ENCODE assay signal across 12 mouse cellular contexts in the genomic region with DNA sequence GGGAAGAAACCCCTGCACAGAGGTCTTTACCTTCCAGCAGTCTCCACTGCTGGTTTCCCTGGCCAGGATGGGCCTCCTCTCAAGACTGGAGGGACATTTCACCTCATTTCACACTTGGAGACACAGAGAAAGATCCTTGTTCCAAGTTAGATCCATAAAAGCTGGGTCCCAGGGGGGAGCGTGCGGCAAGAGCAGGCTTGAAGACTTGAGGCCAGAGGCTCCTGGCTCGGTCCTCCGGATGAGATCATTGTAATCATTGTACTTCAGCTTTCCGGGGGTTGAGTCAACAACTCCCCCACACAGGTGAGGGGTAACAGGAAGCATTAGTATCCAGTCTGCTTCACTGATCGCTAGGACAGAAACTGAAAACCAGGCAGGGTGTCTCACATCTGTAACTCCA. TPM values are rescaled to one million over a fixed set of nuclear protein-coding genes. Genes with fewer than 3 reads are reported as not detected.
DNase-seq lines count a peak whose midpoint lies in the region; ATAC-seq and TF ChIP-seq lines count a peak whose summit lies in the region.
"Had no signal": no experiment of that assay in that cellular context is flagged by ENCODE, and none has a peak within 500 bp of the region (broad histone marks: within the 10 kb centered on the region; RNA-seq: fewer than 3 reads in every experiment).

No protein-coding gene starts in this region.

- 64% methylated on average over 6 of the region's 6 CpGs for whole genome bisulfite sequencing in embryonic facial prominence, embryonic 14.5 days
- 78% methylated on average over 6 of the region's 6 CpGs for WGBS in embryonic facial prominence, embryonic 10.5 days
- 50% methylated on average over 6 of the region's 6 CpGs for WGBS in intestine, postnatal 0 days
- 55% methylated on average over 6 of the region's 6 CpGs for WGBS in liver, embryonic 12.5 days (ENCODE audit: insufficient replicate concordance)

- H3K4me1 ChIP-seq in embryonic facial prominence, embryonic 14.5 days (ENCODE audit: control insufficient read depth, insufficient read depth, low read length), result peaks cover 10% of the 10 kb centered on the region; the same call in 1 of the 2 replicates
- peaks cover 5% of the 10 kb centered on the region; the same call in 1 of the 2 replicates for H3K4me1 ChIP-seq in embryonic facial prominence, embryonic 10.5 days
- H3K4me1 ChIP-seq in intestine, postnatal 0 days (replicated peaks; ENCODE audit: control insufficient read depth, insufficient read depth, low read length), result no peaks in the 10 kb centered on the region
- peaks cover 6% of the 10 kb centered on the region; the same call in 1 of the 2 replicates for H3K4me1 ChIP-seq in liver, embryonic 12.5 days

- ATAC-seq in embryonic facial prominence, embryonic 14.5 days (ENCODE audit: low read depth), result no peak
- no peak for ATAC-seq in intestine, postnatal 0 days
- ATAC-seq in liver, embryonic 12.5 days, result no peak
- ATAC-seq: midbrain, embryonic 16.5 days had no signal

- H3K4me2 ChIP-seq in embryonic facial prominence, embryonic 14.5 days (ENCODE audit: low read depth, low read length), result no peak overlapping the region
- no peak overlapping the region for H3K4me2 ChIP-seq in intestine, postnatal 0 days (replicated peaks; ENCODE audit: low read depth)
- H3K4me2 ChIP-seq in liver, embryonic 12.5 days, result no peak overlapping the region
- H3K4me2 ChIP-seq: lung, embryonic 15.5 days; stomach, embryonic 15.5 days had no signal

- no peak overlapping the region for H3K4me3 ChIP-seq in embryonic facial prominence, embryonic 14.5 days (ENCODE audit: low read depth, low read length)
- no peak overlapping the region for H3K4me3 ChIP-seq in embryonic facial prominence, embryonic 10.5 days
- H3K4me3 ChIP-seq in intestine, postnatal 0 days (ENCODE audit: low read depth, low read length), result no peak overlapping the region
- no peak overlapping the region for H3K4me3 ChIP-seq in liver, embryonic 12.5 days
- H3K4me3 ChIP-seq: lung, embryonic 15.5 days; stomach, embryonic 15.5 days had no signal

- H3K9me3 ChIP-seq in embryonic facial prominence, embryonic 14.5 days (ENCODE audit: control insufficient read depth, low read length), result no peaks in the 10 kb centered on the region
- H3K9me3 ChIP-seq in embryonic facial prominence, embryonic 10.5 days, result no peaks in the 10 kb centered on the region
- no peaks in the 10 kb centered on the region for H3K9me3 ChIP-seq in intestine, postnatal 0 days (ENCODE audit: control insufficient read depth)
- no peaks in the 10 kb centered on the region for H3K9me3 ChIP-seq in liver, embryonic 12.5 days (replicated peaks)
- H3K9me3 ChIP-seq: lung, embryonic 15.5 days; stomach, embryonic 15.5 days had no signal

- peak; percentile 65 for DNase-seq in embryonic facial prominence, embryonic 14.5 days (ENCODE audit: low spot score)
- DNase-seq in embryonic facial prominence, embryonic 10.5 days (ENCODE audit: low spot score), result no peak
- peak; percentile 57 for DNase-seq in 416B (ENCODE audit: low read depth)
- DNase-seq in gastrocnemius, adult 18-20 months (ENCODE audit: low spot score), result peak; percentile 81
- peak; percentile 77 for DNase-seq in heart, postnatal 4 days
- DNase-seq in right cerebral cortex, postnatal 10 days (ENCODE audit: low spot score in 2 of 2), result no peak
- DNase-seq: retina, postnatal 1 day had no signal

- no peaks in the 10 kb centered on the region for H3K27me3 ChIP-seq in embryonic facial prominence, embryonic 14.5 days (replicated peaks; ENCODE audit: control insufficient read depth, insufficient read depth, low read length)
- H3K27me3 ChIP-seq in embryonic facial prominence, embryonic 10.5 days (replicated peaks; ENCODE audit: low read depth, poor library complexity, severe bottlenecking), result no peaks in the 10 kb centered on the region
- H3K27me3 ChIP-seq in intestine, postnatal 0 days (replicated peaks; ENCODE audit: control insufficient read depth, insufficient read depth, low read length), result no peaks in the 10 kb centered on the region
- no peaks in the 10 kb centered on the region for H3K27me3 ChIP-seq in liver, embryonic 12.5 days (replicated peaks)
- H3K27me3 ChIP-seq: lung, embryonic 15.5 days; stomach, embryonic 15.5 days had no signal

- H3K36me3 ChIP-seq in embryonic facial prominence, embryonic 14.5 days (ENCODE audit: control insufficient read depth, insufficient read depth, low read length), result no peaks in the 10 kb centered on the region
- H3K36me3 ChIP-seq in embryonic facial prominence, embryonic 10.5 days (replicated peaks), result no peaks in the 10 kb centered on the region
- no peaks in the 10 kb centered on the region for H3K36me3 ChIP-seq in intestine, postnatal 0 days (ENCODE audit: control insufficient read depth, insufficient read depth)
- H3K36me3 ChIP-seq in liver, embryonic 12.5 days, result no peaks in the 10 kb centered on the region
- H3K36me3 ChIP-seq: lung, embryonic 15.5 days; stomach, embryonic 15.5 days had no signal

- no peak overlapping the region for H3K9ac ChIP-seq in embryonic facial prominence, embryonic 14.5 days (ENCODE audit: low read depth, low read length)
- H3K9ac ChIP-seq in intestine, postnatal 0 days (ENCODE audit: low read depth, low read length), result no peak overlapping the region
- no peak overlapping the region for H3K9ac ChIP-seq in liver, embryonic 12.5 days
- H3K9ac ChIP-seq: lung, embryonic 15.5 days; stomach, embryonic 15.5 days had no signal

- H3K27ac ChIP-seq in embryonic facial prominence, embryonic 14.5 days (replicated peaks; ENCODE audit: low read depth, low read length), result no peak overlapping the region
- no peak overlapping the region; the same call in 1 of the 2 replicates for H3K27ac ChIP-seq in embryonic facial prominence, embryonic 10.5 days (replicated peaks)
- no peak overlapping the region for H3K27ac ChIP-seq in intestine, postnatal 0 days (ENCODE audit: low read depth, low read length)
- no peak overlapping the region for H3K27ac ChIP-seq in liver, embryonic 12.5 days
- H3K27ac ChIP-seq: lung, embryonic 15.5 days; stomach, embryonic 15.5 days had no signal

- no peak for TF ChIP-seq CTCF in intestine, postnatal 0 days (IDR thresholded peaks at IDR 0.05; ENCODE audit: low read depth)

RNA-seq across cellular contexts. Expression of a gene that starts 30.2 kb away (rescaled TPM):
- 9.4 and 10.0 TPM in 2 replicates for polyA plus RNA-seq in embryonic facial prominence, embryonic 14.5 days (2014; fragmentation: Nextera tagmentation; extraction: Ambion mirVana)
- 9.6 and 10.1 TPM in 2 replicates for polyA plus RNA-seq in embryonic facial prominence, embryonic 10.5 days (2016; fragmentation: Nextera tagmentation; extraction: Ambion mirVana)
- total RNA-seq in gastrocnemius, adult 18-20 months (2021), result 10 to 100 TPM; 22.5 to 28.0 TPM
- 10 to 100 TPM; 27.8 to 31.0 TPM for total RNA-seq in heart, postnatal 4 days (2021)
- polyA plus RNA-seq in intestine, postnatal 0 days (2015; fragmentation: Nextera tagmentation; extraction: Ambion mirVana), result 11.3 and 12.0 TPM in 2 replicates
- polyA plus RNA-seq in liver, embryonic 12.5 days (2016; fragmentation: Nextera tagmentation; extraction: Ambion mirVana), result 39.8 and 41.1 TPM in 2 replicates

Comparison
In these comparisons a context has a peak if more than half of its experiments do, and no peak if none do; other contexts are left out.
1. DNase-seq: peak in embryonic facial prominence, embryonic 14.5 days (single experiment), 416B (single experiment), gastrocnemius, adult 18-20 months (single experiment) and heart, postnatal 4 days (single experiment); none in embryonic facial prominence, embryonic 10.5 days (single experiment) and right cerebral cortex, postnatal 10 days (0 of 2).